Mouse (Mus musculus): ENCODE results near the gene Ap1m1.

GRCm38 (mm10) chr8:72295679-72296078 lies 55.9 kb downstream of the Ap1m1 start:
- TF ChIP-seq CTCF (conservative IDR thresholded peaks at IDR 0.05; ENCODE audit: insufficient read depth, insufficient read length, low read depth, low read length) (no peak), POLR2A (IDR thresholded peaks at IDR 0.05; ENCODE audit: low read depth, low read length) (peak; percentile 96)

Data from kidney, adult 2 months (tissue).